Mouse (Mus musculus) ES-CJ7 (cell line): Measurements from ENCODE around the gene Gdpgp1.

ENCODE experiments used
- DNase-seq: peaks from one replicate; pipeline ENCODE4 v3.0.0; 2011; ENCODE audit warnings: low read depth, low spot score

The Gdpgp1 gene

GRCm38 (mm10) chr7:80276374-80276773 is 43.7 kb downstream of the Gdpgp1 start:
- no peak for DNase-seq

GRCm38 (mm10) chr7:80280032-80280431 is 47.4 kb downstream of the Gdpgp1 start:
- no peak for DNase-seq

GRCm38 (mm10) chr7:80280998-80281397 is 48.3 kb downstream of the Gdpgp1 start:
- no peak for DNase-seq

GRCm38 (mm10) chr7:80281646-80282045 is 49.0 kb downstream of the Gdpgp1 start:
- DNase-seq: no peak

GRCm38 (mm10) chr7:80283226-80283918 is 50.7 kb downstream of the Gdpgp1 start:
- no peak for DNase-seq

GRCm38 (mm10) chr7:80284391-80284790 is 51.7 kb downstream of the Gdpgp1 start:
- DNase-seq: no peak

- no peak for DNase-seq
These were observed 53.1 kb downstream of the Gdpgp1 start for GRCm38 (mm10) chr7:80285725-80286124.

- no peak for DNase-seq
These were observed 55.1 kb downstream of the Gdpgp1 start for GRCm38 (mm10) chr7:80287736-80288135.
